Mouse (Mus musculus): ENCODE results near the gene Maml1. TPM values are rescaled to one million over a fixed set of nuclear protein-coding genes. Genes with fewer than 3 reads are reported as not detected.
A peak's percentile ranks its signal among the peaks of the same experiment; 100 is the strongest.
"Not testable (repeated sequence)": the region's sequence is repeated elsewhere in the genome, so short reads cannot be mapped to it uniquely, and the experiment has no call there.

Gene Maml1
- polyA plus RNA-seq, 1 experiment from 2014 or later: 1.5 TPM

GRCm38 (mm10) chr11:50322345-50322744 is 30.2 kb upstream of the Maml1 start:
- H3K4me2 ChIP-seq: peak overlapping the region; percentile 93
- H3K9me3 ChIP-seq (replicated peaks): no peaks in the 10 kb centered on the region
- H3K4me3 ChIP-seq (replicated peaks): peak overlapping the region; percentile 88
- no peak for ATAC-seq (ENCODE audit: insufficient read depth)
- peak overlapping the region; percentile 30 for H3K27ac ChIP-seq (replicated peaks)
- H3K9ac ChIP-seq: no peak overlapping the region
- H3K4me1 ChIP-seq (replicated peaks): peaks cover 57% of the 10 kb centered on the region
- H3K36me3 ChIP-seq (replicated peaks): peaks cover 21% of the 10 kb centered on the region
- H3K27me3 ChIP-seq: no peaks in the 10 kb centered on the region

- Histone ChIP-seq H3K4me1 (replicated peaks) (peaks cover 51% of the 10 kb centered on the region), H3K9ac (no peak overlapping the region), H3K27ac (replicated peaks) (no peak overlapping the region), H3K4me3 (replicated peaks) (no peak overlapping the region), H3K9me3 (replicated peaks) (no peaks in the 10 kb centered on the region), H3K27me3 (no peaks in the 10 kb centered on the region), H3K4me2 (no peak overlapping the region), H3K36me3 (replicated peaks) (peaks cover 24% of the 10 kb centered on the region)
- WGBS (ENCODE audit: insufficient replicate concordance): 81% methylated on average over 6 of the region's 6 CpGs
- no peak for ATAC-seq (ENCODE audit: insufficient read depth)
Observed at GRCm38 (mm10) chr11:50321239-50321638, 29.1 kb upstream of the Maml1 start.

- not testable (repeated sequence) for H3K9ac ChIP-seq; H3K27me3 ChIP-seq; ATAC-seq (ENCODE audit: insufficient read depth); H3K4me2 ChIP-seq; H3K9me3 ChIP-seq (replicated peaks); H3K4me3 ChIP-seq (replicated peaks); H3K27ac ChIP-seq (replicated peaks)
- WGBS (ENCODE audit: insufficient replicate concordance): 73% methylated on average over 4 of the region's 4 CpGs
- peaks cover 25% of the 10 kb centered on the region for H3K36me3 ChIP-seq (replicated peaks)
- peaks cover 56% of the 10 kb centered on the region for H3K4me1 ChIP-seq (replicated peaks)
Observed at GRCm38 (mm10) chr11:50319343-50319742, 27.2 kb upstream of the Maml1 start.

GRCm38 (mm10) chr11:50312803-50313202 is 20.7 kb upstream of the Maml1 start:
- Histone ChIP-seq H3K27me3 (no peaks in the 10 kb centered on the region), H3K4me3 (replicated peaks) (no peak overlapping the region), H3K9me3 (replicated peaks) (no peaks in the 10 kb centered on the region), H3K4me2 (no peak overlapping the region), H3K9ac (no peak overlapping the region), H3K27ac (replicated peaks) (no peak overlapping the region), H3K36me3 (replicated peaks) (peaks cover 59% of the 10 kb centered on the region), H3K4me1 (replicated peaks) (peaks cover 15% of the 10 kb centered on the region; the same call in 1 of the 2 replicates)
- WGBS (ENCODE audit: insufficient replicate concordance): 81% methylated on average over 2 of the region's 2 CpGs
- no peak for ATAC-seq (ENCODE audit: insufficient read depth)

- WGBS (ENCODE audit: insufficient replicate concordance): 75% methylated on average over 2 of the region's 2 CpGs
- ATAC-seq (ENCODE audit: insufficient read depth): no peak
- Histone ChIP-seq H3K9me3 (replicated peaks) (no peaks in the 10 kb centered on the region), H3K4me1 (replicated peaks) (no peaks in the 10 kb centered on the region), H3K4me3 (replicated peaks) (no peak overlapping the region), H3K9ac (no peak overlapping the region), H3K27ac (replicated peaks) (no peak overlapping the region), H3K4me2 (no peak overlapping the region), H3K36me3 (replicated peaks) (peaks cover 95% of the 10 kb centered on the region), H3K27me3 (no peaks in the 10 kb centered on the region)
Observed at GRCm38 (mm10) chr11:50303406-50303805, 11.3 kb upstream of the Maml1 start.

GRCm38 (mm10) chr11:50291321-50292165 is 568 bp downstream of the Maml1 start:
- Histone ChIP-seq H3K27ac (replicated peaks) (peak overlapping the region; percentile 96), H3K9ac (peak overlapping the region; percentile 98), H3K9me3 (replicated peaks) (no peaks in the 10 kb centered on the region), H3K4me2 (peak overlapping the region; percentile 81), H3K27me3 (no peaks in the 10 kb centered on the region), H3K4me3 (replicated peaks) (peak overlapping the region; percentile 99), H3K36me3 (replicated peaks) (peaks cover 51% of the 10 kb centered on the region), H3K4me1 (replicated peaks) (peaks cover 44% of the 10 kb centered on the region)
- peak; percentile 76 for ATAC-seq (ENCODE audit: insufficient read depth)
- WGBS (ENCODE audit: insufficient replicate concordance): under 1% methylated on average over 85 of the region's 85 CpGs

- Histone ChIP-seq H3K27ac (replicated peaks) (peak overlapping the region; percentile 96), H3K4me3 (replicated peaks) (peak overlapping the region; percentile 99), H3K4me2 (peak overlapping the region; percentile 81), H3K27me3 (no peaks in the 10 kb centered on the region), H3K9me3 (replicated peaks) (no peaks in the 10 kb centered on the region), H3K4me1 (replicated peaks) (peaks cover 46% of the 10 kb centered on the region), H3K36me3 (replicated peaks) (peaks cover 50% of the 10 kb centered on the region), H3K9ac (peak overlapping the region; percentile 98)
- no peak for ATAC-seq (ENCODE audit: insufficient read depth)
- 28% methylated on average over 20 of the region's 20 CpGs for WGBS (ENCODE audit: insufficient replicate concordance)
Observed at GRCm38 (mm10) chr11:50290486-50291225, 1.5 kb downstream of the Maml1 start.

GRCm38 (mm10) chr11:50286428-50286827 is 5.7 kb downstream of the Maml1 start:
- Histone ChIP-seq H3K36me3 (replicated peaks) (peaks cover 31% of the 10 kb centered on the region; the same call in 1 of the 2 replicates), H3K9me3 (replicated peaks) (no peaks in the 10 kb centered on the region), H3K27ac (replicated peaks) (peak overlapping the region; percentile 29; the same call in 1 of the 2 replicates), H3K27me3 (no peaks in the 10 kb centered on the region), H3K9ac (no peak overlapping the region), H3K4me2 (no peak overlapping the region), H3K4me1 (replicated peaks) (peaks cover 38% of the 10 kb centered on the region), H3K4me3 (replicated peaks) (no peak overlapping the region)
- WGBS (ENCODE audit: insufficient replicate concordance): 39% methylated on average over 1 of the region's 1 CpGs
- no peak for ATAC-seq (ENCODE audit: insufficient read depth)

- peaks cover 33% of the 10 kb centered on the region for H3K36me3 ChIP-seq (replicated peaks)
Observed at GRCm38 (mm10) chr11:50285696-50286095, 6.4 kb downstream of the Maml1 start.

GRCm38 (mm10) chr11:50285263-50285662 is 6.8 kb downstream of the Maml1 start:
- Histone ChIP-seq H3K36me3 (replicated peaks) (peaks cover 35% of the 10 kb centered on the region), H3K4me2 (no peak overlapping the region), H3K4me3 (replicated peaks) (no peak overlapping the region), H3K4me1 (replicated peaks) (peaks cover 29% of the 10 kb centered on the region), H3K9ac (no peak overlapping the region), H3K27me3 (no peaks in the 10 kb centered on the region), H3K9me3 (replicated peaks) (no peaks in the 10 kb centered on the region), H3K27ac (replicated peaks) (0 out of 2 replicates have a peak overlapping the region, but pooled peaks have one; percentile 29)
- no peak for ATAC-seq (ENCODE audit: insufficient read depth)
- 82% methylated on average over 5 of the region's 5 CpGs for whole genome bisulfite sequencing (ENCODE audit: insufficient replicate concordance)

More at GRCm38 (mm10) chr11:50285696-50286095, 6.4 kb downstream of the Maml1 start:
- no peak for ATAC-seq (ENCODE audit: insufficient read depth)
- Histone ChIP-seq H3K9ac (no peak overlapping the region), H3K27ac (replicated peaks) (peak overlapping the region; percentile 29; the same call in 1 of the 2 replicates), H3K9me3 (replicated peaks) (no peaks in the 10 kb centered on the region), H3K4me3 (replicated peaks) (no peak overlapping the region), H3K27me3 (no peaks in the 10 kb centered on the region), H3K4me1 (replicated peaks) (peaks cover 33% of the 10 kb centered on the region), H3K4me2 (no peak overlapping the region)
- WGBS (ENCODE audit: insufficient replicate concordance): 79% methylated on average over 7 of the region's 7 CpGs

- H3K4me1 ChIP-seq (replicated peaks): peaks cover 15% of the 10 kb centered on the region
- peaks cover 21% of the 10 kb centered on the region for H3K36me3 ChIP-seq (replicated peaks)
- H3K9ac ChIP-seq: no peak overlapping the region
- H3K4me3 ChIP-seq (replicated peaks): no peak overlapping the region
- H3K27ac ChIP-seq (replicated peaks): no peak overlapping the region
- H3K27me3 ChIP-seq: no peaks in the 10 kb centered on the region
- 59% methylated on average over 1 of the region's 1 CpGs for WGBS (ENCODE audit: insufficient replicate concordance)
- H3K4me2 ChIP-seq: no peak overlapping the region
- ATAC-seq (ENCODE audit: insufficient read depth): no peak
- no peaks in the 10 kb centered on the region for H3K9me3 ChIP-seq (replicated peaks)
Observed at GRCm38 (mm10) chr11:50280053-50280452, 12.1 kb downstream of the Maml1 start.
